Mouse (Mus musculus): ENCODE measurements around the gene Zbtb32.

- TF ChIP-seq CTCF (IDR thresholded peaks at IDR 0.05; ENCODE audit: borderline replicate concordance, insufficient read depth, low read depth, low read length) (no peak), POLR2A (IDR thresholded peaks at IDR 0.05; ENCODE audit: borderline replicate concordance, insufficient read depth, low read length) (no peak)
These were observed 37.7 kb upstream of the Zbtb32 start for GRCm38 (mm10) chr7:30636395-30636794.

Measured in cerebellum, adult 2 months (tissue).